Mouse (Mus musculus) midbrain, embryonic 10.5 days (tissue): ENCODE results near the gene Irx3. TPM values are rescaled to one million over a fixed set of nuclear protein-coding genes. Genes with fewer than 3 reads are reported as not detected.

Experiments
- DNase-seq: peaks from one replicate; pipeline ENCODE4 v3.0.0-alpha.2; 2017; ENCODE audit warnings: low spot score
- H3K27ac ChIP-seq: fragments of 300-500 bp; sonication (generic); replicated peaks from 2 replicates; pipeline ENCODE4 v1.5.1; 2016; ENCODE audit warnings: mild to moderate bottlenecking
- H3K27me3 ChIP-seq: fragments of 300-500 bp; sonication (generic); 2 replicates; pipeline ENCODE4 v1.6.1; 2016; ENCODE audit warnings: low read depth, mild to moderate bottlenecking; ENCODE audit not compliant: poor library complexity, severe bottlenecking
- H3K36me3 ChIP-seq: fragments of 300-500 bp; sonication (generic); 2 replicates; pipeline ENCODE4 v1.6.1; 2016; ENCODE audit warnings: mild to moderate bottlenecking, moderate library complexity
- H3K4me1 ChIP-seq: fragments of 300-500 bp; sonication (generic); 2 replicates; pipeline ENCODE4 v1.6.1; 2016
- H3K4me3 ChIP-seq: fragments of 300-500 bp; sonication (generic); 2 replicates; pipeline ENCODE4 v1.5.1; 2016; ENCODE audit warnings: mild to moderate bottlenecking, moderate library complexity
- H3K9me3 ChIP-seq: fragments of 300-500 bp; sonication (generic); replicated peaks from 2 replicates; pipeline ENCODE4 v1.6.1; 2016; ENCODE audit warnings: mild to moderate bottlenecking
- WGBS: fragments of 180-500 bp; shearing (Covaris S2); methylation state at CpG from one replicate; pipeline ENCODE4 v1.1.7; 2016; 5-methylcytosine and 5-hydroxymethylcytosine counted together
- polyA plus RNA-seq: library from polyadenylated mRNA; unstranded; fragments of >200 nt; fragmentation: Nextera tagmentation; extraction: Ambion mirVana; gene quantifications from 2 replicates; pipeline ENCODE4 v1.2.1, GENCODE M21; 2016

The Irx3 gene
- 46.2 and 49.9 TPM in 2 replicates for polyA plus RNA-seq

GRCm38 (mm10) chr8:91801839-91802238 lies at the start of gene Irx3:
Gene Irx3, minus strand, starts transcription at chr8:91802067.
- WGBS: under 1% methylated on average over 33 of the region's 33 CpGs
- H3K27me3 ChIP-seq: peaks cover 91% of the 10 kb centered on the region
- peak within 1 kb of the TSS; percentile 95 for H3K27ac ChIP-seq
- H3K36me3 ChIP-seq: peaks cover 31% of the 10 kb centered on the region
- peak within 1 kb of the TSS; percentile 98 for H3K4me3 ChIP-seq
- peak; percentile 94 for DNase-seq
- peaks cover 86% of the 10 kb centered on the region for H3K4me1 ChIP-seq
- H3K9me3 ChIP-seq: no peaks in the 10 kb centered on the region

DNA sequence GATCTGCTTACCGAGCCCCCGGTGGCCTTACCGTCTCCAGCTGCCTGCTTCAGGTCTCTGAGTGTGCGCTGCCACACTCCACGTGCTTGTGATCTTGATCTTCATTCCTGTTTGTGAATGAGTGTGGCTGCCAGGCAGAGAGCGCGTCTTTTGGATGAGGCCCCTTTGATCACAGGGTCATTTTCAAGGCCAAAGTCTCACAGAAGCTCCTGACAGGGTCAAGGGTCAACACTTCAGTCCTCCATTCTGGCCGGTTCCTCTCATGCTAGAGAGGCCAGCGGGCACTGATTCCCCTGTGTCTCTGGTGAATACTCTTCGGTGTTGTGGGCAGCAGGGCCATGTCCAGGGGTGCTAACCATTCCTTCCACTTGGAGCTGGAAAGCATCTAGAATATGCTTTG lies 49.5 kb upstream of the Irx3 start:
- no peak overlapping the region for H3K27ac ChIP-seq
- no peak for DNase-seq
- H3K27me3 ChIP-seq: peaks cover 92% of the 10 kb centered on the region
- H3K9me3 ChIP-seq: no peaks in the 10 kb centered on the region
- H3K4me3 ChIP-seq: no peak overlapping the region
- no peaks in the 10 kb centered on the region for H3K36me3 ChIP-seq
- H3K4me1 ChIP-seq: peaks cover 50% of the 10 kb centered on the region
- 74% methylated on average over 10 of the region's 10 CpGs for WGBS

DNA sequence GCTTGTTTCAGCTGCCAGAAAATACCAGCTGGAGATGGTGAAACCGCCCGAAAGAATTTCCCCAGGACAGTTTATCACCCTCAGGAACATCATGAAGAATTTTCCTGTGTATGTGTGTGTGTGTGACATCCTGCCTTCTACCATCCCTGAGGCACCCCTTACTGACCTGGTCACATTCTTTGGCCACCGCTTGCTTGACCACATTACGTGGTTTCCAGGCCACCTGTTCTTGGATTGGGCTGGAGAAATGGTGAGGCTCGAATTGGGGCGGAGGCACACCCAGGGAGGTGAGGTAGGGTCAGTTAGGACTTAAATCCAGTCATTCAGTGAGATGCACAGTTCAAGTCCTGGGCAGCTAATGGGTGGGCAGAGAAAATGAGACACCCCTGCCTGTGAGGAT lies 48.1 kb upstream of the Irx3 start:
- Histone ChIP-seq H3K9me3 (no peaks in the 10 kb centered on the region), H3K4me1 (peaks cover 37% of the 10 kb centered on the region), H3K27me3 (peaks cover 85% of the 10 kb centered on the region), H3K4me3 (no peak overlapping the region), H3K27ac (no peak overlapping the region), H3K36me3 (no peaks in the 10 kb centered on the region)
- no peak for DNase-seq
- 92% methylated on average over 6 of the region's 6 CpGs for WGBS

GRCm38 (mm10) chr8:91849529-91849928 lies 47.7 kb upstream of the Irx3 start:
- H3K4me3 ChIP-seq: no peak overlapping the region
- no peaks in the 10 kb centered on the region for H3K36me3 ChIP-seq
- H3K27ac ChIP-seq: no peak overlapping the region
- peaks cover 34% of the 10 kb centered on the region for H3K4me1 ChIP-seq
- H3K9me3 ChIP-seq: no peaks in the 10 kb centered on the region
- peaks cover 81% of the 10 kb centered on the region for H3K27me3 ChIP-seq
- DNase-seq: no peak
- 86% methylated on average over 8 of the region's 8 CpGs for WGBS

DNA sequence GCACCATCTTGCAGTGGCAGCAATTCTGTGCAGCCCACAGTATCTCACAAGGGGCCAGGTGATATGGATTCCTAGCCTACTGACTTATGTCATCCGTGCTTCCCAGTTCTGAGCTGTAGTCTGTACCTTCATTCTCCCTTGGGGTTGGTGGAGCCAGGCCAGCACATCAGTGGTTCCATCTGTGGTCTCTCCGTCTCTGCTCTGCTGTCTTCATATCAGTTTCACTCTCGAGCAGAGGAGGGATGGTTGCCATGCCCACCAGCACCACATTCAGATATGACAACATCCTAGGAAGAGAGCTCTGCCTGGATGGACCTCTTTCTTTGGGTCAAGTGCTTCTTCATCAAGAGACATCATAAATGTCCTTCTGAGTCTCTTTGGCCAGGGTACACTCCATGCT lies 43.8 kb upstream of the Irx3 start:
- no peak overlapping the region for H3K27ac ChIP-seq
- H3K4me1 ChIP-seq: peaks cover 7% of the 10 kb centered on the region; the same call in 1 of the 2 replicates
- H3K9me3 ChIP-seq: no peaks in the 10 kb centered on the region
- H3K36me3 ChIP-seq: no peaks in the 10 kb centered on the region
- WGBS: 92% methylated on average over 3 of the region's 3 CpGs
- DNase-seq: no peak
- H3K4me3 ChIP-seq: no peak overlapping the region
- H3K27me3 ChIP-seq: peaks cover 46% of the 10 kb centered on the region

DNA sequence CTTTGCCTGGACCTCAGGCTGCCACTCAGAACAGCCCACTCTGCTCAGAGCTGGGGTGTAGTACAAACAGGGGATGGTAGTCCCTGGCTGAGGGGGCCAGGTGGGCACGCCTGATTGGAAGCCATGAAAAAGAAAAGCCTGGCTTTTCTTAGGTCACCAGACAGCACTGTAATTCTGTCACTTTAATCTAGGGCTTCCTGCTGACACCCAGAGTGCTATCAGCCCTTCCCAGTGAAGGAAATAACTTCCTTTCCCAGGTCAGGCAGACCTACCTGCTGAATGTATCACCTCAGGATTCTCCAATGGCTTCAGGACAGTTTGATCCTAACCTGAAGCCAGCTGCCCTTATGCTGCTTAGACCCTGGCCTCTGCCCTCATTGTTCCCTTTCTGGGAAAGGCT lies 35.3 kb upstream of the Irx3 start:
- Histone ChIP-seq H3K9me3 (no peaks in the 10 kb centered on the region), H3K27me3 (peaks cover 54% of the 10 kb centered on the region), H3K4me3 (no peak overlapping the region), H3K4me1 (peaks cover 16% of the 10 kb centered on the region), H3K36me3 (no peaks in the 10 kb centered on the region), H3K27ac (0 out of 2 replicates have a peak overlapping the region, but pooled peaks have one; percentile 6)
- WGBS: 52% methylated on average over 1 of the region's 1 CpGs
- no peak for DNase-seq

- H3K27ac ChIP-seq: no peak overlapping the region
- WGBS: 62% methylated on average over 9 of the region's 9 CpGs
- H3K4me3 ChIP-seq: no peak overlapping the region
- H3K36me3 ChIP-seq: no peaks in the 10 kb centered on the region
- H3K4me1 ChIP-seq: peaks cover 16% of the 10 kb centered on the region
- DNase-seq: no peak
- no peaks in the 10 kb centered on the region for H3K9me3 ChIP-seq
- H3K27me3 ChIP-seq: peaks cover 50% of the 10 kb centered on the region
Observed at GRCm38 (mm10) chr8:91836685-91837084, 34.8 kb upstream of the Irx3 start.

DNA sequence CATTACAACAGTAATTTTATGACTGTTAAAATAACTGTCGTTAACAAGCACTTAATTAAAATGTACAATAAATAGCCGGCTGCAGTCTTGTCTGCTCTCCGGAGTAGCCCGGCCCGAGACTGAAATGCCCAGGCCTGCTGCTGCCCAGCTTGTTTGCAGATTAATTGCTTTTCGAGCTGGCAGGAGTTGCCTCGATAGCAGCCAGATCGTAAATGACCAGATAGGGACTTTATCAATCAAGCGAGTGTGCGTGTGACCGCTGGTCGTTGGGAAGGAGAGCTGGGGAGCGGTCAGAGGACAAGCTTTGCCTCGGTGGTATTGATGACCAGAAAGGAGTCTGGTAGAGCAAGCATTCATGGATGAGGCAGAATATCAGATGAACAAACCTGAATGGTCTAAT lies 25.8 kb upstream of the Irx3 start:
- H3K4me3 ChIP-seq: no peak overlapping the region
- peaks cover 60% of the 10 kb centered on the region for H3K27me3 ChIP-seq
- WGBS: 91% methylated on average over 14 of the region's 14 CpGs
- H3K36me3 ChIP-seq: no peaks in the 10 kb centered on the region
- peaks cover 19% of the 10 kb centered on the region for H3K4me1 ChIP-seq
- no peak for DNase-seq
- no peak overlapping the region for H3K27ac ChIP-seq
- H3K9me3 ChIP-seq: no peaks in the 10 kb centered on the region

DNA sequence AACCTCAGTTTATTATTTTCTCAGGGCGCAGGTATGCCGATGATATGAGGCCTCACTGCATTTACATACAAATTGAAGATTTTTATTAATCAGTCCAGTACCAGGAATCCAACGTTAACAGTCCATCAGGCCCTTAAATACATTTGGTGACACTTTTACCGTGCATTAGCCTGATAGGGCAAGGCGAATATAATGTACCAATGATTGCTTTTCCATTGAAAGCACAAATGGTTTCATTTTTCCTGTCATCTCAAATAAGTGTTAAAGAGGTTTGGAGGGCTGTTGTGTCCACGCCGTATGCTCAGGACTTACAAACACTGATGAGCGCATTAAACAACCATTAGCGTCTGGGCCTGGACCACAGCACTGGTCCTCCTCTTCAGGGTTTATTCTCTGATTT lies 25.3 kb upstream of the Irx3 start:
- peaks cover 60% of the 10 kb centered on the region for H3K27me3 ChIP-seq
- no peak for DNase-seq
- WGBS: 95% methylated on average over 9 of the region's 9 CpGs
- H3K9me3 ChIP-seq: no peaks in the 10 kb centered on the region
- no peak overlapping the region for H3K27ac ChIP-seq
- H3K36me3 ChIP-seq: no peaks in the 10 kb centered on the region
- no peak overlapping the region for H3K4me3 ChIP-seq
- H3K4me1 ChIP-seq: peaks cover 19% of the 10 kb centered on the region

DNA sequence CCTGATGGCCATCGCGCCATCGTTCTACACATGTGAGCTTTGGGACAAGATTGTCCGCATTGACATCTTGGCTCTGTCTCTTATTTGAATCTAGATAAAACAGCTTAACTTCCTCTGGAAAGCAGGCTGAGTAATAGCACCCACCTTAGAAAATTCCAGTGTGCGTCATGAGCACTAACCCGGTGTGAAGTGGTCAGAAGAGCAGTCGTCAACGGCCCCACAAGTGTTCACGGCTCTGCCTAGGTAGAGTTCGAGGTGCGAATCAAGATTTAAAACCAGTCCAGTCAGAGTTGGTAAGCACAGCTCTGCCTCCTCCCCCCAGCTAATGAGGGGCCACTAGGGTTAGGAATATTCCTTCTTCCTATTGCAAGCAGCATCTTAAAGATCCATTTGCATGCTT lies 21.5 kb upstream of the Irx3 start:
- H3K4me1 ChIP-seq: peaks cover 20% of the 10 kb centered on the region
- 93% methylated on average over 11 of the region's 11 CpGs for WGBS
- H3K36me3 ChIP-seq: no peaks in the 10 kb centered on the region
- H3K4me3 ChIP-seq: no peak overlapping the region
- H3K9me3 ChIP-seq: no peaks in the 10 kb centered on the region
- no peak overlapping the region for H3K27ac ChIP-seq
- peaks cover 63% of the 10 kb centered on the region for H3K27me3 ChIP-seq
- no peak for DNase-seq

- DNase-seq: no peak
- Histone ChIP-seq H3K27ac (no peak overlapping the region), H3K4me1 (peaks cover 26% of the 10 kb centered on the region), H3K36me3 (no peaks in the 10 kb centered on the region), H3K9me3 (no peaks in the 10 kb centered on the region), H3K4me3 (no peak overlapping the region), H3K27me3 (peaks cover 62% of the 10 kb centered on the region)
- WGBS: 65% methylated on average over 4 of the region's 4 CpGs
Observed at GRCm38 (mm10) chr8:91822746-91823145, 20.9 kb upstream of the Irx3 start.

- 49% methylated on average over 4 of the region's 4 CpGs for WGBS
- no peaks in the 10 kb centered on the region for H3K9me3 ChIP-seq
- H3K27ac ChIP-seq: peak overlapping the region; percentile 55
- H3K27me3 ChIP-seq: peaks cover 67% of the 10 kb centered on the region
- peaks cover 29% of the 10 kb centered on the region for H3K4me1 ChIP-seq
- H3K4me3 ChIP-seq: no peak overlapping the region
- H3K36me3 ChIP-seq: no peaks in the 10 kb centered on the region
- DNase-seq: no peak
Observed at GRCm38 (mm10) chr8:91821976-91822375, 20.1 kb upstream of the Irx3 start.

GRCm38 (mm10) chr8:91819778-91820177 lies 17.9 kb upstream of the Irx3 start:
- Histone ChIP-seq H3K27me3 (peaks cover 59% of the 10 kb centered on the region), H3K36me3 (no peaks in the 10 kb centered on the region), H3K9me3 (no peaks in the 10 kb centered on the region), H3K4me1 (peaks cover 29% of the 10 kb centered on the region), H3K4me3 (no peak overlapping the region), H3K27ac (0 out of 2 replicates have a peak overlapping the region, but pooled peaks have one; percentile 3)
- 81% methylated on average over 4 of the region's 4 CpGs for WGBS
- no peak for DNase-seq

GRCm38 (mm10) chr8:91818784-91819183 lies 16.9 kb upstream of the Irx3 start:
- H3K4me1 ChIP-seq: peaks cover 29% of the 10 kb centered on the region
- no peak overlapping the region for H3K4me3 ChIP-seq
- no peaks in the 10 kb centered on the region for H3K36me3 ChIP-seq
- peaks cover 53% of the 10 kb centered on the region for H3K27me3 ChIP-seq
- no peaks in the 10 kb centered on the region for H3K9me3 ChIP-seq
- WGBS: 20% methylated on average over 3 of the region's 3 CpGs
- 0 out of 2 replicates have a peak overlapping the region, but pooled peaks have one; percentile 9 for H3K27ac ChIP-seq
- DNase-seq: peak; percentile 25
